Mouse (Mus musculus) stomach, postnatal 0 days (tissue): ENCODE data around the gene Mob3b. TPM values are rescaled to one million over a fixed set of nuclear protein-coding genes. Genes with fewer than 3 reads are reported as not detected.

ENCODE experiments used
- ATAC-seq: fragments of 200-750 bp; cut with Nextera tagmentation; 2 replicates; pipeline ENCODE4 v1.8.0; 2017; ENCODE audit not compliant: low FRiP score, low TSS enrichment
- DNase-seq: peaks from one replicate; pipeline ENCODE4 v3.0.0-alpha.2; 2016; ENCODE audit warnings: low spot score
- H3K27ac ChIP-seq: fragments of 300-500 bp; sonication (generic); replicated peaks from 2 replicates; pipeline ENCODE4 v1.5.1; 2014; ENCODE audit warnings: mild to moderate bottlenecking, control low read depth
- H3K27me3 ChIP-seq: fragments of 300-500 bp; sonication (generic); 2 replicates; pipeline ENCODE4 v1.6.1; 2014; ENCODE audit warnings: low read length; ENCODE audit not compliant: control insufficient read depth, insufficient read depth
- H3K36me3 ChIP-seq: fragments of 300-500 bp; sonication (generic); 2 replicates; pipeline ENCODE4 v1.6.1; 2014; ENCODE audit warnings: low read length, mixed read lengths; ENCODE audit not compliant: control insufficient read depth, insufficient read depth
- H3K4me1 ChIP-seq: fragments of 300-500 bp; sonication (generic); replicated peaks from 2 replicates; pipeline ENCODE4 v1.6.1; 2014; ENCODE audit warnings: antibody characterized with exemption; ENCODE audit not compliant: control insufficient read depth, insufficient read depth
- H3K4me2 ChIP-seq: fragments of 300-500 bp; sonication (generic); replicated peaks from 2 replicates; pipeline ENCODE4 v1.6.1; 2014; ENCODE audit warnings: low read depth, mild to moderate bottlenecking, control low read depth, moderate library complexity
- H3K4me3 ChIP-seq: fragments of 300-500 bp; sonication (generic); 2 replicates; pipeline ENCODE4 v1.5.1; 2014; ENCODE audit warnings: low read depth, low read length, control low read depth
- H3K9ac ChIP-seq: fragments of 300-500 bp; sonication (generic); 2 replicates; pipeline ENCODE4 v1.6.1; 2014; ENCODE audit warnings: mild to moderate bottlenecking, low read length, control low read depth, mixed read lengths
- H3K9me3 ChIP-seq: fragments of 300-500 bp; sonication (generic); 2 replicates; pipeline ENCODE4 v1.6.1; 2016; ENCODE audit warnings: low read length; ENCODE audit not compliant: control insufficient read depth
- CTCF ChIP-seq: IDR thresholded peaks from 2 replicates; pipeline ENCODE4 v1.5.1; 2016; ENCODE audit warnings: antibody characterized with exemption, low read depth, mild to moderate bottlenecking, moderate library complexity
- EP300 ChIP-seq: optimal IDR thresholded peaks from 2 replicates; pipeline ENCODE3; 2016; ENCODE audit warnings: antibody characterized with exemption
- WGBS: fragments of 180-500 bp; shearing (Covaris S2); extraction: QIAGEN DNeasy Blood & Tissue Kit; methylation state at CpG from one replicate; pipeline ENCODE4 v1.1.7; 2014; 5-methylcytosine and 5-hydroxymethylcytosine counted together
- polyA plus RNA-seq: library from polyadenylated mRNA; unstranded; fragments of >200 nt; fragmentation: Nextera tagmentation; extraction: Ambion mirVana; gene quantifications from 2 replicates; pipeline ENCODE4 v1.2.1, GENCODE M21; 2015

Mob3b gene
- polyA plus RNA-seq, 1 experiment from 2014 or later = 15.0 TPM

GRCm38 (mm10) chr4:35005068-35005769 lies 152.1 kb downstream of the Mob3b start:
- H3K36me3 ChIP-seq = no peaks in the 10 kb centered on the region
- H3K4me2 ChIP-seq = no peak overlapping the region
- 27% methylated on average over 5 of the region's 5 CpGs for WGBS
- peak; percentile 80 for ATAC-seq
- no peaks in the 10 kb centered on the region for H3K27me3 ChIP-seq
- H3K4me1 ChIP-seq = peaks cover 7% of the 10 kb centered on the region
- DNase-seq = no peak
- no peak overlapping the region for H3K9ac ChIP-seq
- TF ChIP-seq EP300 (no peak), CTCF (no peak)
- H3K27ac ChIP-seq = no peak overlapping the region
- no peak overlapping the region for H3K4me3 ChIP-seq
- no peaks in the 10 kb centered on the region for H3K9me3 ChIP-seq

DNA sequence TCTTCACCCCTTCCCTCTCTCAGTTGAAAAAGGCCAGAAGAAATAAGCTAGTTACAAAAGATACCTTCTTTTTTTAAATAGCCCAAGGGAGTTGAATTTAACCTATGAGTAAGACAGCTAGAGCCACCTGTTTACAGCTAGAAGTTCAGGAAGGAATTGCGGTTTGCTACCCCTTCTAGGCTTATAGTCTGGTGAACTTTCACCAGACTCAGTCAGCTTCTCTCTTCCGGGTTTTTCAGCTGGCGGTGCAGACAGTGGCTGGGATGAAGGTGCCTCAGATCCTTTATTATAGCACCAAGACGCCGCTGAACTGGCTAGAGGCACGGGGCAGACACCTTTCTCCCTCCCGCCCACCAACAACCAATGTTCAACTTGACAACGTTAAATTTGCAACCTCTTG lies 152.8 kb downstream of the Mob3b start:
- Histone ChIP-seq H3K4me3 (no peak overlapping the region), H3K9ac (no peak overlapping the region), H3K27me3 (no peaks in the 10 kb centered on the region), H3K36me3 (no peaks in the 10 kb centered on the region), H3K4me1 (peaks cover 7% of the 10 kb centered on the region), H3K4me2 (no peak overlapping the region), H3K9me3 (no peaks in the 10 kb centered on the region), H3K27ac (no peak overlapping the region)
- DNase-seq (no peak), ATAC-seq (no peak)
- 83% methylated on average over 8 of the region's 8 CpGs for WGBS
- no peak for TF ChIP-seq CTCF
- no peak for TF ChIP-seq EP300

DNA sequence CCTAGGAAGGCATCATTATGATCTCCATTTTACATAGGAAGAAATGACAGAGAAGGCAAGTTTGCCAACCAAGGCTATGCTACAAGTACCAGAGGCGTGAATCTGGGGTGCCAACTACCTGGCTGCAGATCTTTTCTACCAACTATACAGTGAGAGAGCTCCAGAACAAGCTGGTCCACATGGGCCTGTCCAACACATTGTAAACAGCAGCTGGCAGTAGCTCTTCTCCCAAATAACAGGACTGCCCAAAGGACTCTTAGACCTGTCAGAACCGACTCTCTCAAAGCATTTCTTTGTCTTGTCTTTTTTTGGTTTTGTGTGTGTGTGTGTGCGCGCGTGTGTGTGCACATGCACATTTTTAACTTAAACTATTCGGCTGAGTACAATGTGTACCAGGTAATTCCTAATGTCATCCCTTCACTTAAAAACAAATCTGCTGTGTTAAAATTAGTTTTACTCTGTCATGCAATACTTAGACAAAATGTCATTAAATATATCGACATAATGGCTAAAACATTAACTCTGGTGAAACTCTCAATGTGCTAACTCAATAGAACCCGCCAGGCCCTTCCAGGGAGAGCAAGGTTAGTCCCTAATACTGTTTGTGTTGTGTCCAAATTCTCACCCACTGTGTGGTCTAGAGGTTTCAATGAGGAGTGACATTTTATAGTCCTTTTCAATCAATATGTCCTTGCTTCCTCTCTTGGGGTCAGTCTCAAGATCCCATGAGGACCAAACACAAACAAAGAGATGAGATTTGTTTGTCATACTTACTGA lies 153.5 kb downstream of the Mob3b start:
- ATAC-seq = no peak
- H3K4me2 ChIP-seq = no peak overlapping the region

GRCm38 (mm10) chr4:34996616-34997015 lies 160.7 kb downstream of the Mob3b start:
- no peak; the same call in 1 of the 2 replicates for ATAC-seq
- 81% methylated on average over 7 of the region's 7 CpGs for WGBS

More for the DNA sequence above, 153.5 kb downstream of the Mob3b start:
- H3K4me3 ChIP-seq = no peak overlapping the region
- WGBS = 86% methylated on average over 8 of the region's 8 CpGs
- TF ChIP-seq CTCF (no peak), EP300 (no peak)
- H3K4me1 ChIP-seq = peaks cover 7% of the 10 kb centered on the region
- no peak overlapping the region for H3K9ac ChIP-seq
- no peak for DNase-seq
- H3K27me3 ChIP-seq = no peaks in the 10 kb centered on the region
- no peaks in the 10 kb centered on the region for H3K36me3 ChIP-seq
- H3K27ac ChIP-seq = no peak overlapping the region
- H3K9me3 ChIP-seq = no peaks in the 10 kb centered on the region

DNA sequence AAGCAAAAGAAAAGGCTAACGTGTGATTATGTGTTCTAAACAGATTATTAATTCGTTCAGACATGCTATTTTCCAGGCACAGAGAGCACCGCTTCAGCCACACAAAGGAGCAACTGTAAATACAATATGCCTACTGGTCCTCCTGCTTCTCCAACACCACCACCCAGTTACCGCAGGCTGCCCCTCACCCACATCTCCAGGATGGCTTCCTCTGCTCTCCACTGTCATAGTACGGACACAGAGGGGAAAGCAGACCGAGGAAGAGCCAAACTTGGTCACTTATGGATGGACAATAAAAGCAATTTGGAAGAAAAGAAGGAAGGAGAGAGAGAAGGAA lies 163.7 kb downstream of the Mob3b start:
- H3K4me3 ChIP-seq = no peak overlapping the region
- DNase-seq (no peak), ATAC-seq (no peak)
- no peaks in the 10 kb centered on the region for H3K36me3 ChIP-seq
- 0 out of 2 replicates have a peak overlapping the region, but pooled peaks have one; percentile 3 for H3K4me2 ChIP-seq
- H3K4me1 ChIP-seq = peaks cover 7% of the 10 kb centered on the region; the same call in 1 of the 2 replicates
- no peak overlapping the region for H3K9ac ChIP-seq
- 34% methylated on average over 6 of the region's 6 CpGs for WGBS
- no peaks in the 10 kb centered on the region for H3K27me3 ChIP-seq
- no peaks in the 10 kb centered on the region for H3K9me3 ChIP-seq
- TF ChIP-seq CTCF (no peak), EP300 (no peak)
- no peak overlapping the region for H3K27ac ChIP-seq

More at GRCm38 (mm10) chr4:34996616-34997015, 160.7 kb downstream of the Mob3b start:
- Histone ChIP-seq H3K4me2 (no peak overlapping the region), H3K9me3 (no peaks in the 10 kb centered on the region), H3K4me3 (no peak overlapping the region), H3K27ac (no peak overlapping the region), H3K4me1 (0 out of 2 replicates have a peak, but pooled peaks cover 3% of the 10 kb centered on the region), H3K36me3 (no peaks in the 10 kb centered on the region), H3K9ac (no peak overlapping the region), H3K27me3 (no peaks in the 10 kb centered on the region)
- TF ChIP-seq EP300 (no peak), CTCF (no peak)
- DNase-seq = no peak
